Mouse (Mus musculus): ENCODE results near the gene Cldn6. TPM values are rescaled to one million over a fixed set of nuclear protein-coding genes. Genes with fewer than 3 reads are reported as not detected.
A peak's percentile ranks its signal among the peaks of the same experiment; 100 is the strongest.

Cldn6 gene
- polyA plus RNA-seq, 1 experiment from 2014 or later = 0.17 TPM

DNA sequence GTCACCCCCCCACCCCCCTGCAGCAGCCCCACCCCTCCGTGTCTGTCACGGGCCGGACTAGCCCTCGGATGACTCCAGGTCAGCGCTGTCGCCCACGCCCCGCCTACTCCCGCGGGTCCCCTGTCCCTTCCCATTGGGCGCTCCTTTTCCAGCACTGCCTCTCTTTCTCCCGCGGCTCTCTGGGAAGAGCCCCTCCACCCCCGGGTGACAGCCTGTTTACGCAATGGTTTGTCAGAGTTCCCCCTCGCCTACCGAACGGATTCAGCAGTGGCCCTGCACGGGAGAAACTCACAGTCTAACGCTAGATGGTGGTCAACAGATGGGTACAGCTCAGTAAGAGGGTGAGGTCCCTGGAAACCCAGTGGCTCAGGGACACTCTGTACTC, 47.7 kb downstream of the Cldn6 start:
- H3K27ac ChIP-seq = peak overlapping the region; percentile 40; the same call in 1 of the 2 replicates
- under 1% methylated on average over 17 of the region's 20 CpGs for WGBS
- peak; percentile 85 for ATAC-seq
- peak overlapping the region; percentile 89 for H3K4me2 ChIP-seq (replicated peaks)
- H3K4me3 ChIP-seq (replicated peaks) = peak overlapping the region; percentile 79
- peak overlapping the region; percentile 75 for H3K9ac ChIP-seq (replicated peaks)
- H3K4me1 ChIP-seq (replicated peaks) = peaks cover 13% of the 10 kb centered on the region
- no peaks in the 10 kb centered on the region for H3K9me3 ChIP-seq
- H3K36me3 ChIP-seq = no peaks in the 10 kb centered on the region
- no peaks in the 10 kb centered on the region for H3K27me3 ChIP-seq

DNA sequence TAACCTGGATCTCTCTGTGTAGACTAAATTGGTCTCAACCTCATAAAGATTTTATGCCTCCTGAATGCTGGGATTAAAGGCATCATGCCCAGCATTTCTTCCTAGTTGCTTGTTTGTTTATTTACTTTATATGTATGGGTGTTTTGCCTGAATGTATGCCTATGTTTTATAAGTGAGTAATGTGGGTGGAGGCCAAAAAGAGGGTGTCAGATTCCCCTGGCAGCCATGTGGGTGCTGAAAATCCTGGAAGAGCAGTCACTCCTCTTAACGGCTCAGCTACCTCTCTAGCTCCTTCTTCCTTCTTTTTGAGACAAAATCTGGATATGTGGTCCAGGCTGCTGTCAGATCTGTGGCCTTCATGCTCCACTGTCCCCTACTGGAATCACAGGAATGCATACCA, 51.4 kb downstream of the Cldn6 start:
- 64% methylated on average over 1 of the region's 1 CpGs for WGBS
- ATAC-seq = no peak
- Histone ChIP-seq H3K4me3 (replicated peaks) (no peak overlapping the region), H3K9ac (replicated peaks) (no peak overlapping the region), H3K27me3 (no peaks in the 10 kb centered on the region), H3K27ac (no peak overlapping the region), H3K9me3 (no peaks in the 10 kb centered on the region), H3K4me2 (replicated peaks) (no peak overlapping the region), H3K36me3 (peaks cover 14% of the 10 kb centered on the region), H3K4me1 (replicated peaks) (peaks cover 13% of the 10 kb centered on the region)

Other genes with a start within 250 kb of the Cldn6 start
- gene Vmn2r117, start 199.6 kb upstream of the Cldn6 start, polyA plus RNA-seq (2015; fragmentation: Nextera tagmentation; extraction: Ambion mirVana) = not detected in 2 replicates
- 18.0 and 20.4 TPM in 2 replicates for gene Zfp213, start 115.0 kb upstream of the Cldn6 start, polyA plus RNA-seq (2015; fragmentation: Nextera tagmentation; extraction: Ambion mirVana)
- 26.6 and 28.7 TPM in 2 replicates for gene Zfp13, start 79.8 kb upstream of the Cldn6 start, polyA plus RNA-seq (2015; fragmentation: Nextera tagmentation; extraction: Ambion mirVana)
- not detected in 2 replicates for gene Zscan10, start 78.4 kb upstream of the Cldn6 start, polyA plus RNA-seq (2015; fragmentation: Nextera tagmentation; extraction: Ambion mirVana)
- gene Mmp25, start 34.0 kb upstream of the Cldn6 start, polyA plus RNA-seq (2015; fragmentation: Nextera tagmentation; extraction: Ambion mirVana) = 1.1 TPM in 2 replicates
- 0.16 TPM in 1 of 2 replicates, not detected in the other for gene Bicdl2, start 18.7 kb upstream of the Cldn6 start, polyA plus RNA-seq (2015; fragmentation: Nextera tagmentation; extraction: Ambion mirVana)
- 84.9 and 90.9 TPM in 2 replicates for gene Hcfc1r1, start 5.7 kb upstream of the Cldn6 start, polyA plus RNA-seq (2015; fragmentation: Nextera tagmentation; extraction: Ambion mirVana)
- 44.8 and 46.5 TPM in 2 replicates for gene Thoc6, start 5.4 kb upstream of the Cldn6 start, polyA plus RNA-seq (2015; fragmentation: Nextera tagmentation; extraction: Ambion mirVana)
- 1.4 and 2.9 TPM in 2 replicates for gene Tnfrsf12a, start 1.8 kb upstream of the Cldn6 start, polyA plus RNA-seq (2015; fragmentation: Nextera tagmentation; extraction: Ambion mirVana)
- gene Cldn9, start 4.8 kb downstream of the Cldn6 start, polyA plus RNA-seq (2015; fragmentation: Nextera tagmentation; extraction: Ambion mirVana) = 0.32 and 1.1 TPM in 2 replicates
- gene 1520401A03Rik, start 43.5 kb downstream of the Cldn6 start, polyA plus RNA-seq (2015; fragmentation: Nextera tagmentation; extraction: Ambion mirVana) = 0.30 TPM in 1 of 2 replicates, not detected in the other
- 21.4 and 26.5 TPM in 2 replicates for gene Pkmyt1, start 47.1 kb downstream of the Cldn6 start, polyA plus RNA-seq (2015; fragmentation: Nextera tagmentation; extraction: Ambion mirVana)
- gene Paqr4, start 61.6 kb downstream of the Cldn6 start, polyA plus RNA-seq (2015; fragmentation: Nextera tagmentation; extraction: Ambion mirVana) = 55.8 and 56.8 TPM in 2 replicates
- gene Kremen2, start 66.6 kb downstream of the Cldn6 start, polyA plus RNA-seq (2015; fragmentation: Nextera tagmentation; extraction: Ambion mirVana) = 0.57 and 0.66 TPM in 2 replicates
- 238 and 243 TPM in 2 replicates for gene Flywch1, start 92.4 kb downstream of the Cldn6 start, polyA plus RNA-seq (2015; fragmentation: Nextera tagmentation; extraction: Ambion mirVana)
- gene Flywch2, start 106.8 kb downstream of the Cldn6 start, polyA plus RNA-seq (2015; fragmentation: Nextera tagmentation; extraction: Ambion mirVana) = 63.9 and 70.5 TPM in 2 replicates
- gene Srrm2, start 111.3 kb downstream of the Cldn6 start, polyA plus RNA-seq (2015; fragmentation: Nextera tagmentation; extraction: Ambion mirVana) = 639 and 664 TPM in 2 replicates
- 1,286 and 1,324 TPM in 2 replicates for gene Elob, start 149.9 kb downstream of the Cldn6 start, polyA plus RNA-seq (2015; fragmentation: Nextera tagmentation; extraction: Ambion mirVana)
- gene Prss33, start 156.8 kb downstream of the Cldn6 start, polyA plus RNA-seq (2015; fragmentation: Nextera tagmentation; extraction: Ambion mirVana) = 0.30 and 0.36 TPM in 2 replicates
- gene Prss32, start 164.6 kb downstream of the Cldn6 start, polyA plus RNA-seq (2015; fragmentation: Nextera tagmentation; extraction: Ambion mirVana) = not detected in 2 replicates
- gene Prss41, start 164.9 kb downstream of the Cldn6 start, polyA plus RNA-seq (2015; fragmentation: Nextera tagmentation; extraction: Ambion mirVana) = 0.94 and 1.5 TPM in 2 replicates
- not detected in 2 replicates for gene Prss21, start 188.8 kb downstream of the Cldn6 start, polyA plus RNA-seq (2015; fragmentation: Nextera tagmentation; extraction: Ambion mirVana)
- not detected in 2 replicates for gene Dcpp1, start 201.6 kb downstream of the Cldn6 start, polyA plus RNA-seq (2015; fragmentation: Nextera tagmentation; extraction: Ambion mirVana)
- gene Dcpp2, start 201.6 kb downstream of the Cldn6 start, polyA plus RNA-seq (2015; fragmentation: Nextera tagmentation; extraction: Ambion mirVana) = not detected in 2 replicates
- gene Dcpp3, start 238.2 kb downstream of the Cldn6 start, polyA plus RNA-seq (2015; fragmentation: Nextera tagmentation; extraction: Ambion mirVana) = not detected in 2 replicates

Measured in midbrain, embryonic 13.5 days (tissue).